Mouse (Mus musculus) forebrain, postnatal 0 days (tissue): Measurements from ENCODE around the gene Olr1. TPM values are rescaled to one million over a fixed set of nuclear protein-coding genes. Genes with fewer than 3 reads are reported as not detected.
A peak's percentile ranks its signal among the peaks of the same experiment; 100 is the strongest.

ENCODE experiments used
- ATAC-seq: fragments of 200-750 bp; cut with Nextera tagmentation; 2 replicates; pipeline ENCODE4 v1.8.0; 2017; ENCODE audit warnings: mild to moderate bottlenecking, moderate library complexity
- DNase-seq: peaks from one replicate; pipeline ENCODE4 v3.0.0-alpha.2; 2015
- H3K27ac ChIP-seq: fragments of 300-500 bp; sonication (generic); 2 replicates; pipeline ENCODE4 v1.5.1; 2014; ENCODE audit warnings: low read depth, mild to moderate bottlenecking, antibody characterized with exemption, low read length, moderate library complexity, mixed read lengths
- H3K27me3 ChIP-seq: fragments of 300-500 bp; sonication (generic); 2 replicates; pipeline ENCODE4 v1.6.1; 2014; ENCODE audit warnings: mild to moderate bottlenecking, low read length, mixed read lengths; ENCODE audit not compliant: insufficient read depth
- H3K36me3 ChIP-seq: fragments of 300-500 bp; sonication (generic); 2 replicates; pipeline ENCODE4 v1.6.1; 2014; ENCODE audit warnings: mild to moderate bottlenecking, moderate library complexity; ENCODE audit not compliant: insufficient read depth
- H3K4me1 ChIP-seq: fragments of 300-500 bp; sonication (generic); 2 replicates; pipeline ENCODE4 v1.6.1; 2014; ENCODE audit warnings: antibody characterized with exemption; ENCODE audit not compliant: insufficient read depth
- H3K4me2 ChIP-seq: fragments of 300-500 bp; sonication (generic); 2 replicates; pipeline ENCODE4 v1.6.1; 2014; ENCODE audit warnings: low read depth, mild to moderate bottlenecking, moderate library complexity
- H3K4me3 ChIP-seq: fragments of 300-500 bp; sonication (generic); 2 replicates; pipeline ENCODE4 v1.5.1; 2014; ENCODE audit warnings: low read depth, low read length, mixed read lengths
- H3K9ac ChIP-seq: fragments of 300-500 bp; sonication (generic); 2 replicates; pipeline ENCODE4 v1.6.1; 2014; ENCODE audit warnings: mild to moderate bottlenecking
- H3K9me3 ChIP-seq: fragments of 300-500 bp; sonication (generic); 2 replicates; pipeline ENCODE4 v1.6.1; 2016; ENCODE audit warnings: low read length
- CTCF ChIP-seq: sonication (generic); IDR thresholded peaks from 2 replicates; pipeline ENCODE4 v1.5.1; 2016; ENCODE audit warnings: antibody characterized with exemption, control low read depth, low read depth
- WGBS: fragments of 180-500 bp; shearing (Covaris S2); extraction: QIAGEN DNeasy Blood & Tissue Kit; methylation state at CpG from one replicate; pipeline ENCODE4 v1.1.7; 2014; 5-methylcytosine and 5-hydroxymethylcytosine counted together
- polyA plus RNA-seq: library from polyadenylated mRNA; unstranded; fragments of >200 nt; fragmentation: Nextera tagmentation; extraction: Ambion mirVana; gene quantifications from 2 replicates; pipeline ENCODE4 v1.2.1, GENCODE M21; 2015
- total RNA-seq: library from RNA; depleted of rRNA; stranded (reverse); fragments of >200 nt; gene quantifications from 2 replicates; pipeline ENCODE4 v1.2.3, GENCODE M21; 2014; rRNA removed

The Olr1 gene
- total RNA-seq (0.10 TPM in 1 of 2 replicates, not detected in the other), polyA plus RNA-seq (not detected in 2 replicates)

GRCm38 (mm10) chr6:129507024-129507423, at the start of gene Olr1:
Gene Olr1 (minus strand): TSS chr6:129507165.
- no peaks in the 10 kb centered on the region for H3K9me3 ChIP-seq
- DNase-seq = no peak
- H3K9ac ChIP-seq = no peak within 1 kb of the TSS
- H3K27ac ChIP-seq = no peak within 1 kb of the TSS
- H3K27me3 ChIP-seq = no peaks in the 10 kb centered on the region
- no peaks in the 10 kb centered on the region for H3K36me3 ChIP-seq
- 89% methylated on average over 9 of the region's 9 CpGs for WGBS
- no peak within 1 kb of the TSS for H3K4me3 ChIP-seq
- no peak for ATAC-seq
- no peaks in the 10 kb centered on the region for H3K4me1 ChIP-seq
- no peak for TF ChIP-seq CTCF
- H3K4me2 ChIP-seq = no peak within 1 kb of the TSS

- TF ChIP-seq CTCF = no peak
- H3K9ac ChIP-seq = no peak overlapping the region
- H3K4me3 ChIP-seq = no peak overlapping the region
- H3K27me3 ChIP-seq = no peaks in the 10 kb centered on the region
- WGBS = 75% methylated on average over 3 of the region's 3 CpGs
- no peak for ATAC-seq
- no peaks in the 10 kb centered on the region for H3K4me1 ChIP-seq
- H3K36me3 ChIP-seq = 0 out of 2 replicates have a peak, but pooled peaks cover 2% of the 10 kb centered on the region
- no peak for DNase-seq
- no peaks in the 10 kb centered on the region for H3K9me3 ChIP-seq
- H3K4me2 ChIP-seq = no peak overlapping the region
- H3K27ac ChIP-seq = no peak overlapping the region
These were observed 41.0 kb upstream of the Olr1 start for GRCm38 (mm10) chr6:129548009-129548408.

- 88% methylated on average over 2 of the region's 2 CpGs for WGBS
- no peaks in the 10 kb centered on the region for H3K4me1 ChIP-seq
- TF ChIP-seq CTCF = no peak
- DNase-seq (no peak), ATAC-seq (no peak)
- H3K27ac ChIP-seq = no peak overlapping the region
- peaks cover 9% of the 10 kb centered on the region; the same call in 1 of the 2 replicates for H3K36me3 ChIP-seq
- no peak overlapping the region for H3K4me2 ChIP-seq
- H3K9me3 ChIP-seq = no peaks in the 10 kb centered on the region
- no peak overlapping the region for H3K9ac ChIP-seq
- H3K4me3 ChIP-seq = no peak overlapping the region
- H3K27me3 ChIP-seq = no peaks in the 10 kb centered on the region
These were observed 40.3 kb upstream of the Olr1 start for GRCm38 (mm10) chr6:129547277-129547676.

- Histone ChIP-seq H3K36me3 (peaks cover 41% of the 10 kb centered on the region), H3K27me3 (no peaks in the 10 kb centered on the region), H3K4me3 (no peak overlapping the region), H3K4me1 (no peaks in the 10 kb centered on the region), H3K4me2 (no peak overlapping the region), H3K27ac (no peak overlapping the region), H3K9ac (no peak overlapping the region), H3K9me3 (no peaks in the 10 kb centered on the region)
- ATAC-seq (peak; percentile 84), DNase-seq (peak; percentile 81)
- 50% methylated on average over 6 of the region's 6 CpGs for WGBS
- peak; percentile 94 for TF ChIP-seq CTCF
These were observed 37.0 kb upstream of the Olr1 start for GRCm38 (mm10) chr6:129543709-129544606.

DNA sequence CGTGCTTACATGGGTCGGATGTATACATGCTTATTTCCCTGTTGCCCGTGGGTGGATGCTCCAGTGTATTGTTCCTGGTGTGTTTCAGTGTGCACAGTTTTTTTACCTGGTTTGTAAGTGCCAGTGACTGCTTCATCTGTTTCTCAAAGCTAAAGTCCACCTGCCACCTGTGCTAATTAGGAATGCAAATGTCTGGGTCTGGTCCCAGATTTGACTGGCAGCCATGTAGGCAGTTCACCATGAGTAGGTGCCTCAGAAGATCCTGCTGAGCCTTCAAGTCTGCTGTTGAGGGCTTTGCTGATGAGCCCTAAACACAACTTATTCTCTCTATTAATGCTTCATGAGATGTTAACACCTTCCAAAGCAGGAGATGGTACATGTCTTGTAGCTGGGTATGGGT, 35.6 kb upstream of the Olr1 start:
- no peak overlapping the region for H3K4me3 ChIP-seq
- H3K36me3 ChIP-seq = peaks cover 55% of the 10 kb centered on the region
- H3K4me2 ChIP-seq = no peak overlapping the region
- ATAC-seq (no peak), DNase-seq (no peak)
- no peaks in the 10 kb centered on the region for H3K4me1 ChIP-seq
- H3K9me3 ChIP-seq = no peaks in the 10 kb centered on the region
- TF ChIP-seq CTCF = no peak
- no peak overlapping the region for H3K9ac ChIP-seq
- H3K27ac ChIP-seq = no peak overlapping the region
- H3K27me3 ChIP-seq = no peaks in the 10 kb centered on the region
- 92% methylated on average over 3 of the region's 3 CpGs for WGBS

GRCm38 (mm10) chr6:129541931-129542330, 35.0 kb upstream of the Olr1 start:
- Histone ChIP-seq H3K4me3 (no peak overlapping the region), H3K27ac (no peak overlapping the region), H3K36me3 (peaks cover 58% of the 10 kb centered on the region), H3K4me1 (no peaks in the 10 kb centered on the region), H3K4me2 (no peak overlapping the region), H3K9me3 (no peaks in the 10 kb centered on the region), H3K27me3 (no peaks in the 10 kb centered on the region), H3K9ac (no peak overlapping the region)
- DNase-seq = no peak
- 59% methylated on average over 9 of the region's 9 CpGs for WGBS
- no peak for TF ChIP-seq CTCF
- no peak for ATAC-seq

- H3K9ac ChIP-seq = no peak overlapping the region
- no peak for TF ChIP-seq CTCF
- no peak overlapping the region for H3K4me3 ChIP-seq
- H3K27ac ChIP-seq = no peak overlapping the region
- WGBS = 86% methylated on average over 6 of the region's 6 CpGs
- peaks cover 58% of the 10 kb centered on the region for H3K36me3 ChIP-seq
- no peak overlapping the region for H3K4me2 ChIP-seq
- ATAC-seq (no peak), DNase-seq (no peak)
- no peaks in the 10 kb centered on the region for H3K27me3 ChIP-seq
- no peaks in the 10 kb centered on the region for H3K9me3 ChIP-seq
- H3K4me1 ChIP-seq = peaks cover 14% of the 10 kb centered on the region
These were observed 31.6 kb upstream of the Olr1 start for GRCm38 (mm10) chr6:129538555-129538954.
